Mouse (Mus musculus) midbrain, embryonic 12.5 days (tissue): ENCODE results near the gene Olfr801. TPM values are rescaled to one million over a fixed set of nuclear protein-coding genes. Genes with fewer than 3 reads are reported as not detected.

Source experiments
- ATAC-seq: fragments of 200-750 bp; cut with Nextera tagmentation; 2 replicates; pipeline ENCODE4 v1.8.0; 2017; ENCODE audit warnings: low read depth, moderate TSS enrichment, moderate library complexity; ENCODE audit not compliant: low FRiP score
- H3K27ac ChIP-seq: fragments of 300-500 bp; sonication (generic); replicated peaks from 2 replicates; pipeline ENCODE4 v1.5.1; 2016; ENCODE audit warnings: mild to moderate bottlenecking
- H3K27me3 ChIP-seq: fragments of 300-500 bp; sonication (generic); 2 replicates; pipeline ENCODE4 v1.6.1; 2016; ENCODE audit warnings: mild to moderate bottlenecking
- H3K36me3 ChIP-seq: fragments of 300-500 bp; sonication (generic); 2 replicates; pipeline ENCODE4 v1.6.1; 2016
- H3K4me1 ChIP-seq: fragments of 300-500 bp; sonication (generic); 2 replicates; pipeline ENCODE4 v1.6.1; 2016
- H3K4me2 ChIP-seq: fragments of 300-500 bp; sonication (generic); replicated peaks from 2 replicates; pipeline ENCODE4 v1.6.1; 2016; ENCODE audit warnings: mild to moderate bottlenecking, moderate library complexity
- H3K4me3 ChIP-seq: fragments of 300-500 bp; sonication (generic); 2 replicates; pipeline ENCODE4 v1.5.1; 2016; ENCODE audit warnings: mild to moderate bottlenecking
- H3K9ac ChIP-seq: fragments of 300-500 bp; sonication (generic); replicated peaks from 2 replicates; pipeline ENCODE4 v1.6.1; 2016; ENCODE audit warnings: mild to moderate bottlenecking, moderate library complexity
- H3K9me3 ChIP-seq: fragments of 300-500 bp; sonication (generic); 2 replicates; pipeline ENCODE4 v1.6.1; 2016; ENCODE audit warnings: mild to moderate bottlenecking
- WGBS: fragments of 180-500 bp; shearing (Covaris S2); methylation state at CpG from one replicate; pipeline ENCODE4 v1.1.7; 2016; 5-methylcytosine and 5-hydroxymethylcytosine counted together
- polyA plus RNA-seq: library from polyadenylated mRNA; unstranded; fragments of >200 nt; fragmentation: Nextera tagmentation; extraction: Ambion mirVana; gene quantifications from 2 replicates; pipeline ENCODE4 v1.2.1, GENCODE M21; 2016

The Olfr801 gene
- polyA plus RNA-seq = not detected in 2 replicates

GRCm38 (mm10) chr10:129673765-129674164 is at the start of gene Olfr801:
Gene Olfr801, minus strand, starts transcription at chr10:129673865.
- WGBS = 81% methylated on average over 1 of the region's 1 CpGs
- ATAC-seq = no peak
- H3K36me3 ChIP-seq = no peaks in the 10 kb centered on the region
- no peak within 1 kb of the TSS for H3K4me3 ChIP-seq
- no peak within 1 kb of the TSS for H3K27ac ChIP-seq
- H3K4me2 ChIP-seq = no peak within 1 kb of the TSS
- no peaks in the 10 kb centered on the region for H3K4me1 ChIP-seq
- H3K9ac ChIP-seq = no peak within 1 kb of the TSS
- no peaks in the 10 kb centered on the region for H3K9me3 ChIP-seq
- H3K27me3 ChIP-seq = no peaks in the 10 kb centered on the region

GRCm38 (mm10) chr10:129702910-129703309 is 29.2 kb upstream of the Olfr801 start, which contains the start of gene Olfr804:
Gene Olfr804, plus strand, starts transcription at chr10:129703210.
- no peak for ATAC-seq
- Histone ChIP-seq H3K27me3 (no peaks in the 10 kb centered on the region), H3K4me2 (no peak within 1 kb of the TSS)

GRCm38 (mm10) chr10:129694186-129694585 is 20.5 kb upstream of the Olfr801 start, which contains the start of gene Olfr803:
Gene Olfr803, minus strand, starts transcription at chr10:129694286.
- Histone ChIP-seq H3K27me3 (no peaks in the 10 kb centered on the region), H3K4me3 (no peak within 1 kb of the TSS), H3K9me3 (no peaks in the 10 kb centered on the region), H3K4me2 (no peak within 1 kb of the TSS), H3K4me1 (no peaks in the 10 kb centered on the region), H3K36me3 (no peaks in the 10 kb centered on the region), H3K9ac (no peak within 1 kb of the TSS), H3K27ac (no peak within 1 kb of the TSS)
- no peak for ATAC-seq
- 80% methylated on average over 2 of the region's 2 CpGs for WGBS

More at GRCm38 (mm10) chr10:129702910-129703309, 29.2 kb upstream of the Olfr801 start, which contains the start of gene Olfr804:
- no peaks in the 10 kb centered on the region for H3K4me1 ChIP-seq
- no peak within 1 kb of the TSS for H3K9ac ChIP-seq
- no peak within 1 kb of the TSS for H3K27ac ChIP-seq
- H3K36me3 ChIP-seq = no peaks in the 10 kb centered on the region
- H3K9me3 ChIP-seq = no peaks in the 10 kb centered on the region
- H3K4me3 ChIP-seq = no peak within 1 kb of the TSS

GRCm38 (mm10) chr10:129688069-129688468 is 14.4 kb upstream of the Olfr801 start, which contains the start of gene Olfr802:
Gene Olfr802, minus strand, starts transcription at chr10:129688169.
- ATAC-seq = no peak

GRCm38 (mm10) chr10:129657394-129657793 is 16.3 kb downstream of the Olfr801 start, which contains the start of gene Olfr800:
Gene Olfr800, plus strand, starts transcription at chr10:129657694.
- Histone ChIP-seq H3K4me3 (no peak within 1 kb of the TSS), H3K9me3 (no peaks in the 10 kb centered on the region), H3K4me2 (no peak within 1 kb of the TSS), H3K27ac (no peak within 1 kb of the TSS), H3K36me3 (no peaks in the 10 kb centered on the region), H3K9ac (no peak within 1 kb of the TSS), H3K4me1 (no peaks in the 10 kb centered on the region), H3K27me3 (no peaks in the 10 kb centered on the region)
- ATAC-seq = no peak

More at GRCm38 (mm10) chr10:129688069-129688468, 14.4 kb upstream of the Olfr801 start, which contains the start of gene Olfr802:
- H3K9me3 ChIP-seq = no peaks in the 10 kb centered on the region
- H3K4me1 ChIP-seq = no peaks in the 10 kb centered on the region
- H3K36me3 ChIP-seq = no peaks in the 10 kb centered on the region
- H3K9ac ChIP-seq = no peak within 1 kb of the TSS
- H3K4me3 ChIP-seq = no peak within 1 kb of the TSS
- no peaks in the 10 kb centered on the region for H3K27me3 ChIP-seq
- 53% methylated on average over 1 of the region's 1 CpGs for WGBS
- no peak within 1 kb of the TSS for H3K27ac ChIP-seq
- no peak within 1 kb of the TSS for H3K4me2 ChIP-seq

- no peak overlapping the region for H3K27ac ChIP-seq
- H3K4me2 ChIP-seq = no peak overlapping the region
- WGBS = 87% methylated on average over 1 of the region's 1 CpGs
- no peak overlapping the region for H3K4me3 ChIP-seq
- ATAC-seq = no peak
- no peaks in the 10 kb centered on the region for H3K9me3 ChIP-seq
- no peaks in the 10 kb centered on the region for H3K36me3 ChIP-seq
- no peaks in the 10 kb centered on the region for H3K4me1 ChIP-seq
- no peak overlapping the region for H3K9ac ChIP-seq
- H3K27me3 ChIP-seq = no peaks in the 10 kb centered on the region
Measured at GRCm38 (mm10) chr10:129651763-129652162, 21.9 kb downstream of the Olfr801 start.

- Histone ChIP-seq H3K4me2 (no peak within 1 kb of the TSS), H3K4me1 (no peaks in the 10 kb centered on the region), H3K27ac (no peak within 1 kb of the TSS), H3K27me3 (no peaks in the 10 kb centered on the region), H3K36me3 (no peaks in the 10 kb centered on the region), H3K9ac (no peak within 1 kb of the TSS), H3K4me3 (no peak within 1 kb of the TSS), H3K9me3 (no peaks in the 10 kb centered on the region)
- 37% methylated on average over 1 of the region's 1 CpGs for WGBS
- ATAC-seq = no peak
Measured at GRCm38 (mm10) chr10:129637184-129637583, 36.5 kb downstream of the Olfr801 start, which contains the start of gene Olfr799. Gene Olfr799, plus strand, starts transcription at chr10:129637484.

- Histone ChIP-seq H3K4me1 (no peaks in the 10 kb centered on the region), H3K9ac (no peak within 1 kb of the TSS), H3K4me3 (no peak within 1 kb of the TSS), H3K27me3 (no peaks in the 10 kb centered on the region), H3K4me2 (no peak within 1 kb of the TSS), H3K27ac (no peak within 1 kb of the TSS), H3K36me3 (no peaks in the 10 kb centered on the region), H3K9me3 (no peaks in the 10 kb centered on the region)
- ATAC-seq = no peak
- WGBS = 83% methylated on average over 1 of the region's 1 CpGs
Measured at GRCm38 (mm10) chr10:129627834-129628233, 45.8 kb downstream of the Olfr801 start, which contains the start of gene Olfr798. Gene Olfr798, minus strand, starts transcription at chr10:129627934.

GRCm38 (mm10) chr10:129623251-129623650 is 50.4 kb downstream of the Olfr801 start:
- Histone ChIP-seq H3K4me3 (no peak overlapping the region), H3K9me3 (no peaks in the 10 kb centered on the region), H3K4me2 (no peak overlapping the region), H3K27me3 (no peaks in the 10 kb centered on the region), H3K27ac (no peak overlapping the region), H3K4me1 (no peaks in the 10 kb centered on the region), H3K9ac (no peak overlapping the region), H3K36me3 (no peaks in the 10 kb centered on the region)
- ATAC-seq = no peak

GRCm38 (mm10) chr10:129621724-129622123 is 51.9 kb downstream of the Olfr801 start:
- Histone ChIP-seq H3K4me2 (no peak overlapping the region), H3K4me1 (no peaks in the 10 kb centered on the region), H3K36me3 (no peaks in the 10 kb centered on the region), H3K4me3 (no peak overlapping the region), H3K9ac (no peak overlapping the region), H3K9me3 (no peaks in the 10 kb centered on the region), H3K27me3 (no peaks in the 10 kb centered on the region), H3K27ac (no peak overlapping the region)
- ATAC-seq = peak; percentile 73; the same call in 1 of the 2 replicates
- WGBS = 22% methylated on average over 1 of the region's 1 CpGs

Other genes starting within 250 kb of the Olfr801 start
- gene Olfr786, start 246.6 kb downstream of the Olfr801 start, polyA plus RNA-seq = not detected in 2 replicates
- gene Olfr787, start 212.0 kb downstream of the Olfr801 start, polyA plus RNA-seq = not detected in 2 replicates
- not detected in 2 replicates for gene Olfr788, start 202.9 kb downstream of the Olfr801 start, polyA plus RNA-seq
- not detected in 2 replicates for gene Olfr789, start 189.1 kb downstream of the Olfr801 start, polyA plus RNA-seq
- not detected in 2 replicates for gene Olfr790, start 175.4 kb downstream of the Olfr801 start, polyA plus RNA-seq
- gene Olfr791, start 152.1 kb downstream of the Olfr801 start, polyA plus RNA-seq = not detected in 2 replicates
- gene Olfr792, start 134.7 kb downstream of the Olfr801 start, polyA plus RNA-seq = not detected in 2 replicates
- gene Olfr794, start 106.2 kb downstream of the Olfr801 start, polyA plus RNA-seq = not detected in 2 replicates
- gene Olfr796, start 61.3 kb downstream of the Olfr801 start, polyA plus RNA-seq = not detected in 2 replicates
- gene Olfr798, start 45.9 kb downstream of the Olfr801 start, polyA plus RNA-seq = not detected in 2 replicates
- gene Olfr799, start 36.4 kb downstream of the Olfr801 start, polyA plus RNA-seq = not detected in 2 replicates
- gene Olfr800, start 16.2 kb downstream of the Olfr801 start, polyA plus RNA-seq = not detected in 2 replicates
- gene Olfr802, start 14.3 kb upstream of the Olfr801 start, polyA plus RNA-seq = not detected in 2 replicates
- not detected in 2 replicates for gene Olfr803, start 20.4 kb upstream of the Olfr801 start, polyA plus RNA-seq
- not detected in 2 replicates for gene Olfr804, start 29.3 kb upstream of the Olfr801 start, polyA plus RNA-seq
- not detected in 2 replicates for gene Olfr805, start 55.5 kb upstream of the Olfr801 start, polyA plus RNA-seq
- gene Olfr806, start 68.1 kb upstream of the Olfr801 start, polyA plus RNA-seq = not detected in 2 replicates
- not detected in 2 replicates for gene Olfr807, start 83.9 kb upstream of the Olfr801 start, polyA plus RNA-seq
- not detected in 2 replicates for gene Olfr808, start 91.6 kb upstream of the Olfr801 start, polyA plus RNA-seq
- gene Olfr809, start 100.8 kb upstream of the Olfr801 start, polyA plus RNA-seq = not detected in 2 replicates
- gene Olfr810, start 121.1 kb upstream of the Olfr801 start, polyA plus RNA-seq = not detected in 2 replicates
- gene Olfr811, start 130.5 kb upstream of the Olfr801 start, polyA plus RNA-seq = not detected in 2 replicates
- gene Olfr812, start 172.2 kb upstream of the Olfr801 start, polyA plus RNA-seq = not detected in 2 replicates
- not detected in 2 replicates for gene Olfr813, start 181.5 kb upstream of the Olfr801 start, polyA plus RNA-seq
- not detected in 2 replicates for gene Olfr814, start 206.0 kb upstream of the Olfr801 start, polyA plus RNA-seq
- not detected in 2 replicates for gene Olfr815, start 232.0 kb upstream of the Olfr801 start, polyA plus RNA-seq
- not detected in 2 replicates for gene Olfr816, start 241.7 kb upstream of the Olfr801 start, polyA plus RNA-seq